Mouse (Mus musculus): Measurements from ENCODE around the gene Pagr1a. TPM values are rescaled to one million over a fixed set of nuclear protein-coding genes. Genes with fewer than 3 reads are reported as not detected.
A peak's percentile ranks its signal among the peaks of the same experiment; 100 is the strongest.

Gene Pagr1a
- total RNA-seq, 1 experiment, result 32.3 TPM

DNA sequence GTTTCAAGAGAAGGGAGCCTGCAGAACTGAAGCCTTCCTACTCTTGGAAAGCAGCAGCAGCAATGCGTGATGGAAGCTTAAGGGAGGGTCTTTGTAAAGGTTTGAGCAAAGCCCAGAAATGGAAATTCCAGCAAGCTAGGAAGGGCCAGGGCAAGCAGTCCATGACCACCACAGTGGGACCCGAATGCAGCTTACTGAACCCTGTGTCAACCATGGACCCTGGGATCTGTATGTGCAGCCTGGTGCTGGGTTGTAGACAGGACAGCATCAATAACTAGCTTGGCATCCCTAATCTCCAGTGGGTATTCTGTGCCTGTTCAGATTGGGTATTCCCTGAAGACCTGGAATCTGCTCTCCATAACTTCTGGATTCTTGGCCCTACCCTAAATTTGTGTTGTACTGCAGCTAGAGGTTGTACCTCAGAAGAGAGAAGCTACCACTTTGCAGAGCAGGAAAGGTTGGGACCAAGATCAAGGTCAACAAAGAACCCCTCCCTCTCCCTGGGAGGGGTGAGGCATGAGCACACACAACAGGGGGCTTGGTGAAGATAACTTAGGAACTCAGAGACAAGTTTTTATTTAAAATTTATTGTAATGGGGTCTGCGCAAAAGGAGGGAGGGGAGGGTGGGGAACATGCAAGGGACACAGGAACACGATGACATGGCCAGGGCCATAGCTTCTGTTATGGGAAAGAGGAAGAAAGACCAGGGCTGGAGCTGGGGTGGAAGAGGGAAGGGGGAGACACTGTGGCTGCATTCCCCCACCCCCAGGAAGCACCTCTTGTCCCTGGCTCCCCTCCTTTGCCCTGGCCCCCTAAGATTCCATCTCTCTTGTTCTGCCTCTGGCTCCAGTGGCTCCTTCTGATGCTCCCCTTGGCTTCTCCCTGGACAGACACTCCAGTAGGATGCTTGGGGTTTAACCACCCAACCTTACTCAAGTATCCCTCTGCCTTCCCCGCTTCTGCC, 4.7 kb upstream of the Pagr1a start:
- Histone ChIP-seq H3K4me1 (ENCODE audit: control insufficient read depth in 2 of 2, insufficient read depth in 2 of 2, low read length in 2 of 2, poor library complexity in 1 of 2) (peaks cover 5 to 11% of the 10 kb centered on the region in 2 experiments; a peak in 2 of 4 replicates), H3K36me3 (ENCODE audit: control insufficient read depth, insufficient read depth, low read length, poor library complexity, severe bottlenecking) (peaks cover 36% of the 10 kb centered on the region), H3K9ac (ENCODE audit: insufficient read depth, low read depth, low read length, poor library complexity, severe bottlenecking) (peak overlapping the region; percentile 31; the same call in 1 of the 2 replicates), H3K4me3 (ENCODE audit: insufficient read depth in 1 of 2, low read depth in 1 of 2, low read length in 2 of 2, poor library complexity in 1 of 2, severe bottlenecking in 1 of 2) (peak overlapping the region; percentile 60 to 62), H3K27ac (ENCODE audit: insufficient read depth, low read depth, low read length, poor library complexity, severe bottlenecking) (no peak overlapping the region), H3K9me3 (ENCODE audit: control insufficient read depth, insufficient read depth, low read depth, low read length) (no peaks in the 10 kb centered on the region)
- TF ChIP-seq CHD2 (IDR thresholded peaks at IDR 0.05; ENCODE audit: low read depth, low read length) (0 out of 2 replicates have a peak, but pooled peaks have one; percentile 22), ZC3H11A (IDR thresholded peaks at IDR 0.05; ENCODE audit: borderline replicate concordance, low read depth, low read length) (no peak)
- no peak for DNase-seq (ENCODE audit: low read depth, low spot score)
- in situ Hi-C loops (cut with MboI; ENCODE audit: low sequenced_read_pairs in 2 of 2, unreplicated experiment in 2 of 2), result no loop called here

DNA sequence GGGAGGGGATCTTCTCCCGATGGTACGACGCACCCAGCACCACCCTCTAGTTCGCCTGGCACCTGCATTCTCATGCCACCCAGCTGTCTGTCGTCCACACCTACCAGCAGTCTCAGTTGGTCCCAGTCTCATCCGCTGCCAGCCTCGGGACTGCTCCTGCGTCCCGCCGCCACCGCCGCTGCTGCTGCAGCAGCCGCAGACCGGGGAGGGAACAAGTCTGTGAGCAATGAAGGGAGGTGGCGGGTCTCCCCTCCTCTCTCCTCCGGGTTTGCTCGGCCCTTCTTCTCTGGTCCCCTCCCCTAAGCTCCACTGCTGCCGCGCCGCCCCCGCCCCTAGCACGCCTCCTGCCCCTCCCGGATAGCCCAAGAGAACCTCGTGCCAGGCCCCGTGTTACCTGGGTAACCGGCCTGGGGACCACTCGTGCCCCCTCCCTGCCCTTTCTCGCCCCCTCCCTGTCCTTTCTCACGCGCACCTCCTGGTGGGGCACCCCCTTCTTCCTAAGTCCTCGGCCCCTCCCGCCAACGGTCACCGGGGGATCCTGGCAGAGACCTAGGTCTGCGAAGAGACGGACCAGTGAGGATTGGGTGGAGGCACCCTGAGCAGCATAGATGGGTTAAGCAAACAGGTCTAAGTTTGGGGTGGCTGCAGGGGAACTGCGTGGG, 3.9 kb upstream of the Pagr1a start, which contains the start of the genes Gm42742 and Prrt2:
Gm42742 (minus strand) TSS at position 197 of the 662 bp plus-strand sequence.
Prrt2 (minus strand) TSS at position 311 of the 662 bp plus-strand sequence.
- in situ Hi-C loops (cut with MboI; ENCODE audit: low sequenced_read_pairs in 2 of 2, unreplicated experiment in 2 of 2), result no loop called here
- H3K36me3 ChIP-seq (ENCODE audit: control insufficient read depth, insufficient read depth, low read length, poor library complexity, severe bottlenecking), result peaks cover 36% of the 10 kb centered on the region
- H3K9me3 ChIP-seq (ENCODE audit: control insufficient read depth, insufficient read depth, low read depth, low read length), result no peaks in the 10 kb centered on the region
- TF ChIP-seq CHD2 (IDR thresholded peaks at IDR 0.05; ENCODE audit: low read depth, low read length) (no peak), ZNF384 (IDR thresholded peaks at IDR 0.05; ENCODE audit: low read depth, low read length) (no peak)
- H3K27ac ChIP-seq (ENCODE audit: insufficient read depth, low read depth, low read length, poor library complexity, severe bottlenecking), result peak within 1 kb of the TSS; percentile 52
- peak within 1 kb of the TSS; percentile 31 for H3K9ac ChIP-seq (ENCODE audit: insufficient read depth, low read depth, low read length, poor library complexity, severe bottlenecking)
- DNase-seq (ENCODE audit: low read depth, low spot score), result no peak
- H3K4me3 ChIP-seq (ENCODE audit: insufficient read depth in 1 of 2, low read depth in 1 of 2, low read length in 2 of 2, poor library complexity in 1 of 2, severe bottlenecking in 1 of 2), result peak within 1 kb of the TSS; percentile 60 to 62
- H3K4me1 ChIP-seq (ENCODE audit: control insufficient read depth in 2 of 2, insufficient read depth in 2 of 2, low read length in 2 of 2, poor library complexity in 1 of 2), result peaks cover 5 to 11% of the 10 kb centered on the region in 2 experiments; a peak in 2 of 4 replicates

- in situ Hi-C loops (cut with MboI; ENCODE audit: low sequenced_read_pairs in 2 of 2, unreplicated experiment in 2 of 2), result no loop called here
- DNase-seq (ENCODE audit: low read depth, low spot score), result no peak
- peaks cover 5 to 11% of the 10 kb centered on the region in 2 experiments; a peak in 2 of 4 replicates for H3K4me1 ChIP-seq (ENCODE audit: control insufficient read depth in 2 of 2, insufficient read depth in 2 of 2, low read length in 2 of 2, poor library complexity in 1 of 2)
Observed at GRCm38 (mm10) chr7:127020491-127020890, 3.3 kb upstream of the Pagr1a start.

GRCm38 (mm10) chr7:127020031-127020430, 2.9 kb upstream of the Pagr1a start:
- no peak for DNase-seq (ENCODE audit: low read depth, low spot score)
- Histone ChIP-seq H3K4me1 (ENCODE audit: control insufficient read depth in 2 of 2, insufficient read depth in 2 of 2, low read length in 2 of 2, poor library complexity in 1 of 2) (peaks cover 5 to 14% of the 10 kb centered on the region in 2 experiments; a peak in 2 of 4 replicates), H3K27ac (ENCODE audit: insufficient read depth, low read depth, low read length, poor library complexity, severe bottlenecking) (no peak overlapping the region), H3K4me3 (ENCODE audit: insufficient read depth in 1 of 2, low read depth in 1 of 2, low read length in 2 of 2, poor library complexity in 1 of 2, severe bottlenecking in 1 of 2) (no peak overlapping the region; a peak in 1 of 4 replicates), H3K9me3 (ENCODE audit: control insufficient read depth, insufficient read depth, low read depth, low read length) (no peaks in the 10 kb centered on the region), H3K9ac (ENCODE audit: insufficient read depth, low read depth, low read length, poor library complexity, severe bottlenecking) (no peak overlapping the region; the same call in 1 of the 2 replicates), H3K36me3 (ENCODE audit: control insufficient read depth, insufficient read depth, low read length, poor library complexity, severe bottlenecking) (peaks cover 38% of the 10 kb centered on the region)
- in situ Hi-C loops (cut with MboI; ENCODE audit: low sequenced_read_pairs in 2 of 2, unreplicated experiment in 2 of 2), result no loop called here
- TF ChIP-seq MAFK (IDR thresholded peaks at IDR 0.05; ENCODE audit: insufficient read depth, low read depth, low read length), result no peak
- TF ChIP-seq ZC3H11A (IDR thresholded peaks at IDR 0.05; ENCODE audit: borderline replicate concordance, low read depth, low read length), result no peak
- no peak for TF ChIP-seq ZNF384 (IDR thresholded peaks at IDR 0.05; ENCODE audit: low read depth, low read length)
- no peak for TF ChIP-seq CHD2 (IDR thresholded peaks at IDR 0.05; ENCODE audit: low read depth, low read length)
- TF ChIP-seq HCFC1 (IDR thresholded peaks at IDR 0.05; ENCODE audit: borderline replicate concordance, insufficient read depth, low read length), result no peak

More at GRCm38 (mm10) chr7:127020491-127020890, 3.3 kb upstream of the Pagr1a start:
- Histone ChIP-seq H3K9ac (ENCODE audit: insufficient read depth, low read depth, low read length, poor library complexity, severe bottlenecking) (peak overlapping the region; percentile 31), H3K27ac (ENCODE audit: insufficient read depth, low read depth, low read length, poor library complexity, severe bottlenecking) (no peak overlapping the region), H3K4me3 (ENCODE audit: insufficient read depth in 1 of 2, low read depth in 1 of 2, low read length in 2 of 2, poor library complexity in 1 of 2, severe bottlenecking in 1 of 2) (peak overlapping the region; percentile 60 to 62), H3K36me3 (ENCODE audit: control insufficient read depth, insufficient read depth, low read length, poor library complexity, severe bottlenecking) (peaks cover 38% of the 10 kb centered on the region), H3K9me3 (ENCODE audit: control insufficient read depth, insufficient read depth, low read depth, low read length) (no peaks in the 10 kb centered on the region)
- TF ChIP-seq HCFC1 (IDR thresholded peaks at IDR 0.05; ENCODE audit: borderline replicate concordance, insufficient read depth, low read length) (no peak), ZC3H11A (IDR thresholded peaks at IDR 0.05; ENCODE audit: borderline replicate concordance, low read depth, low read length) (no peak), MAFK (IDR thresholded peaks at IDR 0.05; ENCODE audit: insufficient read depth, low read depth, low read length) (no peak), ZNF384 (IDR thresholded peaks at IDR 0.05; ENCODE audit: low read depth, low read length) (no peak), CHD2 (IDR thresholded peaks at IDR 0.05; ENCODE audit: low read depth, low read length) (no peak)

All from ES-E14 (cell line).